Mouse (Mus musculus): ENCODE measurements around the gene Fars2. TPM values are rescaled to one million over a fixed set of nuclear protein-coding genes. Genes with fewer than 3 reads are reported as not detected.

The Fars2 gene
- polyA plus RNA-seq, 1 experiment: 42.6 TPM

- H3K4me1 ChIP-seq (ENCODE audit: control insufficient read depth, insufficient read depth, insufficient read length, low read length): no peaks in the 10 kb centered on the region
- no peak for TF ChIP-seq POLR2A (IDR thresholded peaks at IDR 0.05; ENCODE audit: low read depth, low read length)
- TF ChIP-seq CTCF (IDR thresholded peaks at IDR 0.05; ENCODE audit: extremely low read depth, insufficient read length, insufficient replicate concordance, low read depth, low read length): no peak
- H3K27ac ChIP-seq (ENCODE audit: insufficient read depth, low read depth, low read length): no peak overlapping the region
- H3K27me3 ChIP-seq (ENCODE audit: control insufficient read depth, insufficient read depth, low read length): no peaks in the 10 kb centered on the region
- no peak overlapping the region for H3K4me3 ChIP-seq (ENCODE audit: low read depth, low read length)
- WGBS: 82% methylated on average over 3 of the region's 3 CpGs
- no peaks in the 10 kb centered on the region for H3K36me3 ChIP-seq (ENCODE audit: control insufficient read depth, insufficient read depth, low read length)
Observed at GRCm38 (mm10) chr13:36265342-36265744, 148.1 kb downstream of the Fars2 start.

- Histone ChIP-seq H3K27ac (ENCODE audit: insufficient read depth, low read depth, low read length) (no peak overlapping the region), H3K4me1 (ENCODE audit: control insufficient read depth, insufficient read depth, insufficient read length, low read length) (no peaks in the 10 kb centered on the region), H3K36me3 (ENCODE audit: control insufficient read depth, insufficient read depth, low read length) (no peaks in the 10 kb centered on the region), H3K27me3 (ENCODE audit: control insufficient read depth, insufficient read depth, low read length) (no peaks in the 10 kb centered on the region), H3K4me3 (ENCODE audit: low read depth, low read length) (no peak overlapping the region)
- TF ChIP-seq POLR2A (IDR thresholded peaks at IDR 0.05; ENCODE audit: low read depth, low read length) (no peak), CTCF (IDR thresholded peaks at IDR 0.05; ENCODE audit: extremely low read depth, insufficient read length, insufficient replicate concordance, low read depth, low read length) (no peak)
- WGBS: 94% methylated on average over 1 of the region's 1 CpGs
Observed at GRCm38 (mm10) chr13:36267399-36267798, 150.2 kb downstream of the Fars2 start.

DNA sequence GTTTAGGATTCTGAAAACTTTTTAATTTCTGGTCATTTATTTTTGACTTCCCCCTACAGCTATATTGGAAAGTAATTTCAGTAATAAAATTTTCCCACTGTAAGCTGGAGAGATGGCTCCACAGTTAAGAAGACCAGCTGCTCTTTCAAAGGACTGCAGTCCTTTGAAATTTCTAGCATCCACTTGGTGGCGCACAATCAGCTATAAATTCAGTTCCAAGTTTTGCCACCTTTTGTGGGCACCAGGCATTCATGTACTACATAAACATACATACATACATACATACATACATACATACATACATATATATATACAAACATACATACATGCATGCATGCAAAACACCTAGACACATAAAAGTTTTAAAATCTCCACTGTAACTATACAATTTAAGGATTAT, 153.7 kb downstream of the Fars2 start:
- H3K27ac ChIP-seq (ENCODE audit: insufficient read depth, low read depth, low read length): no peak overlapping the region
- 98% methylated on average over 1 of the region's 1 CpGs for WGBS
- no peaks in the 10 kb centered on the region for H3K4me1 ChIP-seq (ENCODE audit: control insufficient read depth, insufficient read depth, insufficient read length, low read length)
- H3K27me3 ChIP-seq (ENCODE audit: control insufficient read depth, insufficient read depth, low read length): no peaks in the 10 kb centered on the region
- H3K4me3 ChIP-seq (ENCODE audit: low read depth, low read length): no peak overlapping the region
- no peaks in the 10 kb centered on the region for H3K36me3 ChIP-seq (ENCODE audit: control insufficient read depth, insufficient read depth, low read length)
- TF ChIP-seq POLR2A (IDR thresholded peaks at IDR 0.05; ENCODE audit: low read depth, low read length): no peak
- TF ChIP-seq CTCF (IDR thresholded peaks at IDR 0.05; ENCODE audit: extremely low read depth, insufficient read length, insufficient replicate concordance, low read depth, low read length): no peak

GRCm38 (mm10) chr13:36273497-36273896, 156.3 kb downstream of the Fars2 start:
- Histone ChIP-seq H3K4me1 (ENCODE audit: control insufficient read depth, insufficient read depth, insufficient read length, low read length) (no peaks in the 10 kb centered on the region), H3K4me3 (ENCODE audit: low read depth, low read length) (no peak overlapping the region), H3K27me3 (ENCODE audit: control insufficient read depth, insufficient read depth, low read length) (no peaks in the 10 kb centered on the region), H3K27ac (ENCODE audit: insufficient read depth, low read depth, low read length) (no peak overlapping the region), H3K36me3 (ENCODE audit: control insufficient read depth, insufficient read depth, low read length) (no peaks in the 10 kb centered on the region)
- 84% methylated on average over 2 of the region's 2 CpGs for WGBS
- TF ChIP-seq POLR2A (IDR thresholded peaks at IDR 0.05; ENCODE audit: low read depth, low read length) (no peak), CTCF (IDR thresholded peaks at IDR 0.05; ENCODE audit: extremely low read depth, insufficient read length, insufficient replicate concordance, low read depth, low read length) (no peak)

DNA sequence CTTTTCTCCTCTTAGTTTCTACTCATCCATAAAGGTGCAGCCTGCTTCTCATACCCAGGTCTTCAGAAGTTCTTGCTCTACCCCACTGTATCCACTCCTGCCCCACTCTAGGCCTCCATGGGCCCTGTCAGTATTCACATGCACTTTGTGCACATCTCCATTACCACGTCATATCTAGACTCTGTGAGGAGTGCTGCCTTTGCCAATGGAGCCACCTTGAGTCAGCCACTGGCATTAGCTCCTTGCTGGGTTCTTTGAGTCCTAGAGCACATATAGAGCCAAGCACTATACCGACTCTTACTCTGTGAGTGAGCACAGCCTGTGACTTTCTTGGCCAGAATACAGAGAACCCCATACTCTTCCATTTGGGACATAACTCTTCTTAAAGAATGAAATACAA, 159.0 kb downstream of the Fars2 start:
- Histone ChIP-seq H3K4me1 (ENCODE audit: control insufficient read depth, insufficient read depth, insufficient read length, low read length) (no peaks in the 10 kb centered on the region), H3K4me3 (ENCODE audit: low read depth, low read length) (no peak overlapping the region), H3K27ac (ENCODE audit: insufficient read depth, low read depth, low read length) (no peak overlapping the region), H3K27me3 (ENCODE audit: control insufficient read depth, insufficient read depth, low read length) (no peaks in the 10 kb centered on the region), H3K36me3 (ENCODE audit: control insufficient read depth, insufficient read depth, low read length) (no peaks in the 10 kb centered on the region)
- 78% methylated on average over 2 of the region's 2 CpGs for WGBS
- TF ChIP-seq POLR2A (IDR thresholded peaks at IDR 0.05; ENCODE audit: low read depth, low read length) (no peak), CTCF (IDR thresholded peaks at IDR 0.05; ENCODE audit: extremely low read depth, insufficient read length, insufficient replicate concordance, low read depth, low read length) (peak; percentile 18; the same call in 1 of the 2 replicates)

- H3K27ac ChIP-seq (ENCODE audit: insufficient read depth, low read depth, low read length): no peak overlapping the region
- WGBS: 7% methylated on average over 6 of the region's 6 CpGs
Observed at GRCm38 (mm10) chr13:36282018-36282417, 164.8 kb downstream of the Fars2 start.

GRCm38 (mm10) chr13:36282785-36283544, 165.8 kb downstream of the Fars2 start:
- no peaks in the 10 kb centered on the region for H3K27me3 ChIP-seq (ENCODE audit: control insufficient read depth, insufficient read depth, low read length)
- no peak overlapping the region for H3K4me3 ChIP-seq (ENCODE audit: low read depth, low read length)
- 79% methylated on average over 7 of the region's 7 CpGs for WGBS
- peaks cover 2% of the 10 kb centered on the region; the same call in 1 of the 2 replicates for H3K4me1 ChIP-seq (ENCODE audit: control insufficient read depth, insufficient read depth, insufficient read length, low read length)
- TF ChIP-seq CTCF (IDR thresholded peaks at IDR 0.05; ENCODE audit: extremely low read depth, insufficient read length, insufficient replicate concordance, low read depth, low read length) (no peak), POLR2A (IDR thresholded peaks at IDR 0.05; ENCODE audit: low read depth, low read length) (no peak)
- H3K27ac ChIP-seq (ENCODE audit: insufficient read depth, low read depth, low read length): no peak overlapping the region
- no peaks in the 10 kb centered on the region for H3K36me3 ChIP-seq (ENCODE audit: control insufficient read depth, insufficient read depth, low read length)

More at GRCm38 (mm10) chr13:36282018-36282417, 164.8 kb downstream of the Fars2 start:
- Histone ChIP-seq H3K4me3 (ENCODE audit: low read depth, low read length) (no peak overlapping the region), H3K27me3 (ENCODE audit: control insufficient read depth, insufficient read depth, low read length) (no peaks in the 10 kb centered on the region), H3K36me3 (ENCODE audit: control insufficient read depth, insufficient read depth, low read length) (no peaks in the 10 kb centered on the region), H3K4me1 (ENCODE audit: control insufficient read depth, insufficient read depth, insufficient read length, low read length) (peaks cover 2% of the 10 kb centered on the region; the same call in 1 of the 2 replicates)
- no peak for TF ChIP-seq POLR2A (IDR thresholded peaks at IDR 0.05; ENCODE audit: low read depth, low read length)
- peak; percentile 83; the same call in 1 of the 2 replicates for TF ChIP-seq CTCF (IDR thresholded peaks at IDR 0.05; ENCODE audit: extremely low read depth, insufficient read length, insufficient replicate concordance, low read depth, low read length)

Data from small intestine, adult 2 months (tissue).